Mouse (Mus musculus) kidney, adult 2 months (tissue): ENCODE measurements around the gene Ggcx.

Experiments used
- CTCF ChIP-seq: fragments of 200-500 bp; conservative IDR thresholded peaks from 2 replicates; pipeline ENCODE4 v1.5.1; 2011; ENCODE audit warnings: low read depth, mild to moderate bottlenecking, control low read depth, low read length, moderate library complexity, mixed read lengths; ENCODE audit not compliant: insufficient read depth, insufficient read length
- POLR2A ChIP-seq: fragments of 200-500 bp; IDR thresholded peaks from one replicate; pipeline ENCODE4 v1.6.1; 2011; ENCODE audit warnings: low read depth, low read length, control low read depth

- no peak for TF ChIP-seq CTCF
- TF ChIP-seq POLR2A: no peak
Observed at GRCm38 (mm10) chr6:72442921-72443604, 29.0 kb downstream of the Ggcx start.
